Mouse (Mus musculus): ENCODE measurements at regions not wholly inside any gene's neighbourhood (a gene's known extent, or its start where the extent isn't known, plus 50 kb on each side); places are given as distances from the start of the nearest gene placed in this dataset.
A peak's percentile ranks its signal among the peaks of the same experiment; 100 is the strongest.

DNA sequence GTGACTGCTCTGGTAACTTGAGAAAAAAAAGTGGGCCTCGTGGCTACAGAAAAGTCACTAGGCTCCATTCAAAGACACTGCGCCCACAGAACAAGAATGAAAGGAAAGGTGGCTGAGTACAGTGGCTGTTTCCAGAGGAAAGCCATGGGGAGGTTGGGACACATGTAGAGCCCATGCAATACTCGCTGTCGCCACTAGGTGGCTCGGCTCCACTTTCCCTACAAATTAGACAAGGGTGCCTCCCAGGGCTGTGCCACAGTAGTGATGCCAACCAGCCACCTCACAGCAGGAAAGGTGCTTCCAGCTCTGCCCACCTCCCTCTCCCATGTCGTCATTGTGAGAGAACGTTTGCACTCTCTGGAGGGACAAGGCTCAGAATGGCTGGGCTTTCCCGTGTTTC, 185.8 kb upstream of the Kcnab2 start:
- DNase-seq (ENCODE audit: extremely low read depth): no peak
- dilution Hi-C loops (cut with MboI; ENCODE audit: extremely low pct_ligation_motif_present, extremely low pct_unique_long_range_greater_than_20kb, low sequenced_read_pairs) (no loop called here), in situ Hi-C loops (cut with MboI; ENCODE audit: low pct_ligation_motif_present, low pct_unique_long_range_greater_than_20kb, low sequenced_read_pairs) (no loop called here)
- peaks cover 89% of the 10 kb centered on the region for H3K9me3 ChIP-seq (replicated peaks; ENCODE audit: low read length)
- no peak overlapping the region for H3K4me2 ChIP-seq (ENCODE audit: insufficient read depth, low read depth, poor library complexity, severe bottlenecking)
- no peak overlapping the region for H3K4me3 ChIP-seq (replicated peaks in 1 of 3; ENCODE audit: low read depth in 2 of 3, low read length in 2 of 3, poor library complexity in 1 of 3)
- H3K27me3 ChIP-seq (replicated peaks): no peaks in the 10 kb centered on the region
- no peak overlapping the region for H3K9ac ChIP-seq (ENCODE audit: insufficient read depth, low read depth)
- H3K36me3 ChIP-seq (replicated peaks in 1 of 2; ENCODE audit: control insufficient read depth in 1 of 2, insufficient read depth in 1 of 2, low read length in 1 of 2): no peaks in the 10 kb centered on the region
- no peaks in the 10 kb centered on the region for H3K4me1 ChIP-seq (ENCODE audit: control insufficient read depth in 1 of 2, insufficient read depth in 2 of 2)
- no peak overlapping the region for H3K27ac ChIP-seq (ENCODE audit: insufficient read depth, low read depth)
- H3K79me2 ChIP-seq (replicated peaks; ENCODE audit: control insufficient read depth, extremely low read depth, insufficient read depth, poor library complexity, severe bottlenecking): no peaks in the 10 kb centered on the region
- TF ChIP-seq CTCF (conservative IDR thresholded peaks at IDR 0.05 in 1 of 2, IDR thresholded peaks at IDR 0.05 in 1 of 2; ENCODE audit: low read depth in 2 of 2, low read length in 2 of 2): peak; percentile 21 to 40; a peak in 3 of 4 replicates
- no peak for TF ChIP-seq BHLHE40 (IDR thresholded peaks at IDR 0.05; ENCODE audit: low read depth, low read length)

DNA sequence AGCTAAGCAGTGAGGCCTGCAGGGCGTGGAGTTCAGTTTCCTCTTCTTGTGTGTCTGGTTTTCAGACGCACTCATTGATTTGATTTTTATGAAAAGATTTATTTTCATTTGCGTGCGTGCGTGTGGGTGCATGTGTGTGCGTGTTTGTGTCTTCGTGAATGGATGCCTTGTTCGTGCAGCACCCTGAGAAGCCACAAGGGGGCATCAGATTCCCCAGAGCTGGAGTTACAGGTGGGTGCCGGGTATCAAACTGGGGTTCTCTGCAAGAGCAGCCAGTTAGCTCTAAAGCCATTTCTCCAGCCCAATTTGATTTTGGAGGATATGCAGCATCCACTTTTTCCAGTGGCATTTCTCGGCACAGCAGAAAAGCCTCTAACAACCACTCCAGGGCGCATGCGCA, 185.4 kb upstream of the Kcnab2 start:
- H3K36me3 ChIP-seq (replicated peaks in 1 of 2; ENCODE audit: control insufficient read depth in 1 of 2, insufficient read depth in 1 of 2, low read length in 1 of 2): no peaks in the 10 kb centered on the region
- dilution Hi-C loops (cut with MboI; ENCODE audit: extremely low pct_ligation_motif_present, extremely low pct_unique_long_range_greater_than_20kb, low sequenced_read_pairs) (no loop called here), in situ Hi-C loops (cut with MboI; ENCODE audit: low pct_ligation_motif_present, low pct_unique_long_range_greater_than_20kb, low sequenced_read_pairs) (no loop called here)
- TF ChIP-seq PAX5 (IDR thresholded peaks at IDR 0.05; ENCODE audit: low read length) (no peak), ZMIZ1 (IDR thresholded peaks at IDR 0.05; ENCODE audit: low read depth, low read length) (no peak), ELF1 (IDR thresholded peaks at IDR 0.05; ENCODE audit: low read depth, low read length) (no peak), ZNF384 (IDR thresholded peaks at IDR 0.05; ENCODE audit: low read depth, low read length) (no peak), UBTF (IDR thresholded peaks at IDR 0.05; ENCODE audit: low read depth, low read length) (no peak), MAZ (IDR thresholded peaks at IDR 0.05; ENCODE audit: low read depth, low read length) (no peak), CHD1 (IDR thresholded peaks at IDR 0.05; ENCODE audit: low read depth, low read length) (no peak), BHLHE40 (IDR thresholded peaks at IDR 0.05; ENCODE audit: low read depth, low read length) (no peak), USF2 (conservative IDR thresholded peaks at IDR 0.05; ENCODE audit: low read depth, low read length) (no peak), IRF4 (IDR thresholded peaks at IDR 0.05; ENCODE audit: low read depth, low read length) (no peak), RCOR1 (conservative IDR thresholded peaks at IDR 0.05; ENCODE audit: low read depth, low read length) (no peak), TCF12 (IDR thresholded peaks at IDR 0.05; ENCODE audit: low read depth, low read length) (no peak)
- H3K27ac ChIP-seq (ENCODE audit: insufficient read depth, low read depth): no peak overlapping the region
- H3K9me3 ChIP-seq (replicated peaks; ENCODE audit: low read length): peaks cover 89% of the 10 kb centered on the region
- no peak overlapping the region for H3K9ac ChIP-seq (ENCODE audit: insufficient read depth, low read depth)
- no peaks in the 10 kb centered on the region for H3K4me1 ChIP-seq (ENCODE audit: control insufficient read depth in 1 of 2, insufficient read depth in 2 of 2)
- no peak for DNase-seq (ENCODE audit: extremely low read depth)
- no peaks in the 10 kb centered on the region for H3K79me2 ChIP-seq (replicated peaks; ENCODE audit: control insufficient read depth, extremely low read depth, insufficient read depth, poor library complexity, severe bottlenecking)
- no peak overlapping the region for H3K4me3 ChIP-seq (replicated peaks in 1 of 3; ENCODE audit: low read depth in 2 of 3, low read length in 2 of 3, poor library complexity in 1 of 3)
- no peaks in the 10 kb centered on the region for H3K27me3 ChIP-seq (replicated peaks)
- no peak overlapping the region for H3K4me2 ChIP-seq (ENCODE audit: insufficient read depth, low read depth, poor library complexity, severe bottlenecking)

DNA sequence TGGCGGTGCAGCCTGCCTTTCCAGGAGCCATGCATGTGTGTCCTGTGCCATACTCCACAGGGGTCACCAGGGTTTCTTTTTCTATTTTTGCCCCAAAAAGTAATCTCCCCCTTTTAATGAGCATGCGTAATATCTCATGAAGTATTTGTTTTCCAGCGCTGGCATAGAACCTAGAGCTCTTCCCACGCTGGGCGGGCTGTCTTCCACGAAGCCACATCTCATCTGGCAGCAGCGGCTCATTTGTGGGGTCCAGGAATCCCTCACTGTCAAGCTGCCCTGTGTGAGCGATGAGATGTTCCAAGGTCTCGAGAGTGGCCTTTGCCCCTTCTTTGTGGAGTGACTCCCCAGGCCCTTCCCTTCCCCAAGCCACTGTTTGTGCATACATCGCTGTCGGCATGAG, 184.8 kb upstream of the Kcnab2 start:
- Histone ChIP-seq H3K79me2 (replicated peaks; ENCODE audit: control insufficient read depth, extremely low read depth, insufficient read depth, poor library complexity, severe bottlenecking) (no peaks in the 10 kb centered on the region), H3K9me3 (replicated peaks; ENCODE audit: low read length) (peaks cover 83% of the 10 kb centered on the region), H3K27me3 (replicated peaks) (no peaks in the 10 kb centered on the region), H3K27ac (ENCODE audit: insufficient read depth, low read depth) (no peak overlapping the region), H3K4me1 (ENCODE audit: control insufficient read depth in 1 of 2, insufficient read depth in 2 of 2) (no peaks in the 10 kb centered on the region), H3K36me3 (replicated peaks in 1 of 2; ENCODE audit: control insufficient read depth in 1 of 2, insufficient read depth in 1 of 2, low read length in 1 of 2) (no peaks in the 10 kb centered on the region), H3K4me3 (replicated peaks in 1 of 3; ENCODE audit: low read depth in 2 of 3, low read length in 2 of 3, poor library complexity in 1 of 3) (no peak overlapping the region), H3K9ac (ENCODE audit: insufficient read depth, low read depth) (no peak overlapping the region), H3K4me2 (ENCODE audit: insufficient read depth, low read depth, poor library complexity, severe bottlenecking) (no peak overlapping the region)
- DNase-seq (ENCODE audit: extremely low read depth): no peak
- in situ Hi-C loops (cut with MboI; ENCODE audit: low pct_ligation_motif_present, low pct_unique_long_range_greater_than_20kb, low sequenced_read_pairs): no loop called here
- TF ChIP-seq POLR2A (IDR thresholded peaks at IDR 0.05; ENCODE audit: low read depth, low read length) (no peak), ZMIZ1 (IDR thresholded peaks at IDR 0.05; ENCODE audit: low read depth, low read length) (no peak), ZC3H11A (IDR thresholded peaks at IDR 0.05; ENCODE audit: low read depth, low read length) (no peak), MXI1 (IDR thresholded peaks at IDR 0.05; ENCODE audit: low read depth, low read length) (no peak), TCF12 (IDR thresholded peaks at IDR 0.05; ENCODE audit: low read depth, low read length) (no peak), MEF2A (IDR thresholded peaks at IDR 0.05; ENCODE audit: borderline replicate concordance, low read depth, low read length) (no peak), TBP (conservative IDR thresholded peaks at IDR 0.05; ENCODE audit: low read depth, low read length) (no peak), HCFC1 (IDR thresholded peaks at IDR 0.05; ENCODE audit: low read depth, low read length) (no peak), NRF1 (IDR thresholded peaks at IDR 0.05; ENCODE audit: low read depth, low read length) (no peak), JUN (IDR thresholded peaks at IDR 0.05; ENCODE audit: insufficient read depth, low read depth, low read length) (no peak), USF2 (conservative IDR thresholded peaks at IDR 0.05; ENCODE audit: low read depth, low read length) (no peak), MYC (IDR thresholded peaks at IDR 0.05; ENCODE audit: low read depth, low read length) (no peak), GABPA (IDR thresholded peaks at IDR 0.05; ENCODE audit: insufficient replicate concordance, low read depth, low read length) (no peak), ETS1 (conservative IDR thresholded peaks at IDR 0.05; ENCODE audit: low read depth, low read length) (no peak), CHD1 (IDR thresholded peaks at IDR 0.05; ENCODE audit: low read depth, low read length) (no peak), RAD21 (IDR thresholded peaks at IDR 0.05; ENCODE audit: low read depth, low read length) (no peak)
- dilution Hi-C loops (cut with MboI; ENCODE audit: extremely low pct_ligation_motif_present, extremely low pct_unique_long_range_greater_than_20kb, low sequenced_read_pairs): no loop called here
